Mouse (Mus musculus) layer of hippocampus, adult 9-11 months (tissue): Measurements from ENCODE around the gene Pitx2.

Experiments used
- DNase-seq: peaks from one replicate; pipeline ENCODE4 v3.0.0; 2022

Pitx2 gene

DNA sequence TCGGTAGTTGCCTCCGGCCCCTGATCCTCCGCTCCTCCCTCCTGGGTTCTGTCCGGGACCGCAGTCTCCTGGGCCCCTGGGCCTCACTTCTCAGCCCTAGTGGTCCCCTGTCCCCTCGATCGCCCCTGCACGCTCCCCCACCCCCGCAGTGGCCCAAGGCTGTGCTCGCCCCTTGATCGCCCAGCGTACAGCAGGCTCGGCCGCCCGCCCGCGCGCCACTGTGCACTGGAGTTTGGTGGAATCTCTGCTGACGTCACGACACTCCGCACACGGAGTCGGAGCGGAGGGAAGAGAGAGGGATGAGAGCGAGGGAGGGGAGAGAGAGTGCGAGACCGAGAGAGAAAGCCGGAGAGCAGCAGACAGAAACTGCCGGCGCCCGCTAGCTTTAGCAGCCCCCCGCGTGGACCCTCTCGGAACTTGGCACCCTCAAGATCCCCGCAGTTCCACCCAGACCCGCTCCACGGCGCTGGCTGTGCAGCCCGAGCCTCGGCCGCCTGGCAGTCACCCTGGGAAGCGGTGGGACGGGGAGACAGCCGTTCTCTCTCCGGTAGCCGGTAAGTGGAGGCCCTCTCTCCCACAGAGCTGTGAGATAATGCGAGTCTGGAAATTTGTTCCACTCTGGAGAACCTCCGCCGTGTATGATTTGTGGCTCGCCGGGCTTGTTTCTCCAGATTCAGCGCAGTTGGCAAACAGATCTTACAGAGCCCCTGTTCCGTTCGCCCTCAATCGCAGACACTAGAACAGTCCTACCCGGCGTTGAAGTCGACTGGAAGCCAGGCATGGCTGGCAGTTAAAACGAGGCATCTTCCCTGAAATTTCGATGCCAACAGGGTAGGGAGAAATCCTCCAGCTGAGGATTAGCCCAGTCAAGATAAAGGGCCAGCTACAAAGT is at the start of gene Pitx2:
TSS of gene Pitx2 (plus strand) at position 270 of the 892 bp plus-strand sequence.
- no peak for DNase-seq

DNA sequence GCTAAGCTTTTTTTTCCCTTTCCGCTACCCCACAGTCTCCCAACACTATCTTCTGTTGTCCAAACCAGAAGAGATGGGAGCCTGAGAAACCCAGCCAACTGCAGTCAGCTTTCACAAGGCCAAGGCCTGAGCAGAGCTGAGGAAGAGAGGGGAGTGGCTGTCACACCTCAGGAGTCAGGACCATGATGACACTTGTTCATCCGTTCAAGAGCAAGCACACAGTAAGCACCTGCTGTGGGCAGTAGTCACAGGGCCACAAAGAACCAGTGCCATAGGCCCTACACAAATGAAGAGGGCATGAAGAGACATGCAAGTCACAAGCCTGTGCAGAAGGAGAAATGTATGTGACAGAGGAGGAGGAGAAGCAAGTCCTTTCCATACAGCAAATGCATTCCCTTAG is 49.7 kb upstream of the Pitx2 start:
- no peak for DNase-seq

DNA sequence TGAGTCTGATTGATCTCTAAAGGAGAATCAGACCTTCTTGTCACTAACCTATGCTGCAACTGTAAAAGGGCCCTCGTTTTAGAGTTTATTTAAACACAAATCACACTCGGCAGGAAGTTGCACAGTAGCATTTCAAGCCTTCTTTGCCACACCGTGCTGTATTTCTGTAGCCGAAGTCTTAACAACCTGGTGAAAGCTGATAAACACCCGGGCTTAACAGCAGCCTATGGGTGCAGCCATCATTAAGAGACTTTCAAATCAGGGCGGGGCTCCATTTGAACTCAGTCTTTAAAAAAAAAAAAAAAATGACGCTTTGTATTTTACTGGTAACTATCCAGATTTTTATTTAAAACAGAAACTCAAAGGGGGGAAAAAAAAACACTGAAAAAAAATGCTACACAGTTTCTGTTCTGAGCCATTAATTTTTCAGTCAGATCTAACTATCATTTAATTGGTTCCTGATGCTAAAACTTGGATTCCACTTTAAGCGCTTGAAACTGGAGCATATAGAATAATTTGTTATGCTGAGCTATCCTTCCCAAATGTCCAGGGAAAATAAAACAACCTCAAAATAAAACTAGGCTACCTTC is 48.5 kb upstream of the Pitx2 start:
- no peak for DNase-seq

DNA sequence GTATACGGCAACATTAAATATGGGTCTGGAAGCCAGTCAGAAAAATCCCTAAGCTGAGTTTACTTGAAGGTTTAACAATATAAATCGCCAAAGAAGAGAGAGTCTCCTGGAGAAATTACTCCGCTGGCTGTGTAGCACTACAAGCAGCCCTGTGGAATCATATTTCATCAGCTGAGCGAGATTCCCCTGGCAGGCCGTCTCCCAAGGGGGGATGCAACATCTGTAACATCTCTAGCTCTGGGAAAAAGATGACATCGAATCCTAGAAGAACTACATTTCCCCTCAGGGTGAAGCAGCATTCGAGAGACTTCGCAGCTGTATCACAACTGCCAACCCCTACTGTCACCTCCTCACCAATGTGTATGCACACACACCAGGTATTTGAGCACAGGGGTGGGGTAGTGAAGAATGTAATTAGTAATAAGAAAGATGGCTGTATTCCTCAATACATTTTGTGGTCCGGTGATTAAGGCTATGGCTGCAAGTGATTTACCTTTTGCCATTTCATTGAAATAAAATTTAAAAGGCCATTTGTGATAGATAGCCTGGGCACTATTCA is 40.8 kb upstream of the Pitx2 start:
- DNase-seq: no peak

DNA sequence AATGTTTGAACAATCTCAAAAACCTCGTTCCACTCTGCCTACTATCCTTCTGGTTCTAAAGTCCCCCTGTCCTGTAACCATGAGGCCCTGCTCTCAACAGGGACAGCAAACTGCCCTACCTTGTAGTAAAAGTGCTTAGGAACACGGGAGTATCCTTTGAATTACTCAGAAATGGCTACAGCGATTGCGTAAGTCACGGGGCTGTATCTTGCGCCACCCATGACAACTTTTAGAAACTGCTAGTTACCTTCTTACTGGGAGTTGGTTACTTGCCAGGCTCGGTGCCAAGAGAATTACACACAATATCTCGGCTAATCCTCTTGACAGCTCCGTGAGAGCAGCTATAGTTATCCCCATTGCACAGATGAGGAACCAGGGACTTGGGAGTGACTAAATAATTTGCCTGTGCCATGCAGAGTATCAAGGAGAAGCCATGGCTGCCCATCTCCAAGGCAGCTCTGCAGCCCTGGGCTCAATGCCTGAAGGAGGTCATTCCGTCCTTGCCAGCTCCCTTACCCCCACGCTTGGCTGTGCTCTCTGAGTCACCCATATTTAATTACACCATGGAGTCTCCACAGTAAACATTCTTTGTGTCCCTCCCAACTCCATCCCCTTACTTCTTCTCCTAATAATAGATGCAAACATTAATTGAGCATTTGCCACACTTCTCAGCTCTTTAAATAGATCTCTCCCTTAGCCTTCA is 38.2 kb upstream of the Pitx2 start:
- no peak for DNase-seq

DNA sequence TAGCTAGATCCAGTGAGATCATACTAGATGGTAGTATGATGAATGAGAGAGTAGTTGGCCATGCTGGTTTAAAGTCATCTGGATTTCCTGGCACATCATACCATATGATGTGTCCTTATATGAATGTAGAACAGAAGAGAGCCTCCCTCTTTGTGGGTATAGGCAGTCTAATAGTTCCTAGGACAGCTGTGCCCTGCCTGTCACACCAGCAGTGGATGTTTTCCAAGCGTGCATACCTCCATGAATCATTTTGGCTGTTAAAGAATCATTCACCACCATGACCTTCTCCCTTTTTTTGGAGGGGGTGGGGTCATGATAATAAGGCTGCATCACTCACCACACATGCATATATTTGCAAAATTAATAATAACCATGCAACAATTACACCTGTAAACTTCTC is 35.4 kb upstream of the Pitx2 start:
- no peak for DNase-seq

DNA sequence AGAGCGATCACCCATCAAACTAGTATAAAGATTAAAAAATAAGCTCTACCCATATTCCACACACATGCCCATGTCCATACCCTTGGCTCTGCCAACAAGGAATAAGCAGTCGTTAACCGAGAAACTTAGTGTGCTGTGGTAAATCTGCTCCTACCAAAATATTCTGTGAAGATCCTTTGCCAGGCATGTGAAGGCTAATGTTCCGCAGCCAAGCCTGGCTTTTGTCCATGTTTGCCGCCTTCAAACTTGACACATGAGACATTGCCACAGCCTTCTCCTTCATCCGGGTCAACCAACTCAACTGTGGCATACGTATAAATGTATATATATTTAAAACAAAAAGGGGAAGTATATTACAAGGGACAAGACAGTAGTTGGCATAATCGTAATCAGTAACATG is 34.0 kb upstream of the Pitx2 start:
- no peak for DNase-seq

DNA sequence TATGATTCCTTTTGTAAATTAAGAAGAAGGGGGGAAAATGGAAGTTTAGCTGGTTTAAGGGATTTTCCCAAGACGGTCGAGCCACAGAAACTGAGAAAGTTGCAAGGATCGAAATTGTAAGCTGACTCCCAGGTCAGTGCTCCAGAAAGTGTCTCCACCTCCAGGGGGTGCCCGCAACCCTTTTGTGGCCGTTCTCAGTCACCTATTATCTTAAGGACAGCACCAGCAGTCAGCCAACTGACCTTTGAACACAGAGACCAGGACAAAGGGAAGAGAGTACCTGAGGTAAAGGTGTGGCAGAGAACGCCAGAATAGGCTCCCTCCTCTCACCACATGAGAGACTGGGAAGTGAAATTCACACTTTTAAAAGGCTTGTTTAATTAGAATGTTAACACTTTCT is 33.0 kb upstream of the Pitx2 start:
- DNase-seq: no peak

DNA sequence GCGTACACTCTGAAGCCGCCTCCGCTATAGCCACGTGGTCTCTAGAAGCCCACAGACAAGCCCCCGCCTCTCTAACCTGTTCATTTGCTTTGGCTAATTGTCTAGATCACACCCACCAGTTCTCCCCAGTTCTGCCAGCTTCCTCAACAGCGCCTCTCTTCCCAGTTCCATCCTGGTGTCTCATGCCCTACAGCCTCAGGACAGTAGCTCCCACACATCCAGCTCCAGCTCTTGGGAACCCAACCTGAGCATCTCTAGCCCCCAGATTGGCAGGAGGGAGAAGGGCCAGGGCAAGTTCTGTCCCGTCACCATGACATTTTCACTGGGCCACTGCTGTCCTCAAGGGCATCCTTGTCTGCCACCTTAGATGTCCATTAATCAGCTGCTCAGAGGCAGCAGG is 29.3 kb upstream of the Pitx2 start:
- DNase-seq: no peak

DNA sequence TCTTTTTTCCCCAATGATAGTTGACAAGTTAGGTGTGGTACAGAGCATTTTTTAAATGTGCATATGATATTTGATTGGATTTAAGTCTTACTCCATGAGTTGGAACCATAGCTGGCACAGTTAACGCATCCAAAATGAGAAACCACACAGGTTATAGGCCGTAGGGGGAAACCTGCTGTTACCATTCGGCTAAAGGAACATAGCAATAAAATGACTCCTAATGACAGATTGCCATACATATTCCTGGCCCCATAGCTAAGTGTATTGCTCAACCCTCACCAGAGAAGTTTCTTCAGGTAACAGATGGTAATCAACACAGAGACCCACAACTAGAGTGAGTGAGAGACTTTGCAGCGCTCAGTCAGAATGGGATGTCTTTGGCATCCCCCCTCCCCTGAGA is 27.9 kb upstream of the Pitx2 start:
- DNase-seq: no peak

DNA sequence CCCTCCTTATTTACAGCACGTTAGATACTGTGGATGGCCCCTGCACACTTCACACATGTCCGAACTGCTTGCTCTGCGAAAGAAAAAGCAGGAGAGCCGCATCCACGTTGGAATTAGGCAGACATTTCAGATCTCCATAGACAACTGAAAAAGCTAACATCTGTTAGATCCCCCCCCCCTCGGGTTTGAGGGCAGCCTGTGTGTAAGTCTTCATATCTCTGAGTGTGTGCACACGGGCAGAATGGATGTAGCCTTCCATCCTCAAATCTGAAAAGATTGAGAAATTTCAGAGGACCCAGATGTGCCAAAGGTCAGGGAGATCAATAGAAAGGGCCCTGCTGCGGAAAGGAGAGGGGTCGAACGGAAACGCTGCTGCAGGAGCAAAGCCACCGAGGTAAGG is 5.2 kb upstream of the Pitx2 start:
- DNase-seq: no peak

DNA sequence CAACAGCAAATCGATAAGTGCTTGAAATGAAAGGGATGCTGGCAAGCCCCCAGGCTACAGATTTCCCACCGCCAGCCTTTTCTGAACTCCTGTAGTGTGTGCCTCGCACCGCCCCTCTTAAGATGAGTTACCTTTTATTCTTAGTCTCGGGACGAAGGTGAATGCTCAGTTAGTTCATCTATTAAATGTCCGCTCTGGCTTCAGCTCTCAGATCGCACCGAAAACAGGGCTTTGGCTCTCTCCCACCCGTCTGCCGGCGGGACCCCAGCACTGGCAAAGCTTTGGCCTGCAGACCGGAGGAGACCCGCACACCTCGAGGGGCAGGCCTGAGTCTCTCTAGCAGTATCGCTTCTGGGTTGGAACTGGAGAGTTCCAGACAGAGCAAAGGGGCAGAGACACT is 4.6 kb upstream of the Pitx2 start:
- no peak for DNase-seq

DNA sequence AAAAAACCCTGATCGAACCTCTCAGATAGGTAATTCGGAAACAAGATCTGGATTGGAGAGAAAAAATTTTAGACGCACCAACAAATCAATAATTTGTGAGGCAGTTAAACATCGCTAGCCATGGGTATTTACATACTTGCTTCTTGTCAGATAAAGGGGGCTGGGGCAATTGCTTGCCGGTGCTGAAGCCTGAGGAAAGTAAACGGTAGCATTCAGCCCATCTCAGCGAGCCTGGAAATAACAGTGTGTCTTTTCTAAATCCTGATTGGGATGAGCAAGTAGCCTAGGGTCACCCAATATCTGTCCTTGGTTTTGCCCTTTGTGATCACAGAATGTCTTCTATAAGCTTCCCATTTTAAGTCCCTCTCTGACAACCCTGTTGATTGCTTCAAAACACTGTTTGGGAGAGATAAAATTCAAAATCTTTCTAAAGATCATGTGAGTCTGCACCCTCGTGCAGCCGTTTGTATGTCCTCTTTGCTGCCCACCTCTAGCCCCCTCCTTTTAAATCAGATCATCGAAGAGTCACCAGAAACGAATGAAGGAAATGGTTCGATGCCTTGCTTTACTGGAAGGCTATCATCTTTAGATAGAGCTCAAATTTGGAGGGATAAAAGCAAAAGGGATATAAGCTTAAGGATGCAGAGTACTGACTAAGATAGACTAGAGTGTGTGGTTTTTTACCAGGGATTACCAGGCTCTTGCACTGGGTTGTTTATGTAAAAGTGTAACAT is 3.7 kb upstream of the Pitx2 start:
- no peak for DNase-seq

DNA sequence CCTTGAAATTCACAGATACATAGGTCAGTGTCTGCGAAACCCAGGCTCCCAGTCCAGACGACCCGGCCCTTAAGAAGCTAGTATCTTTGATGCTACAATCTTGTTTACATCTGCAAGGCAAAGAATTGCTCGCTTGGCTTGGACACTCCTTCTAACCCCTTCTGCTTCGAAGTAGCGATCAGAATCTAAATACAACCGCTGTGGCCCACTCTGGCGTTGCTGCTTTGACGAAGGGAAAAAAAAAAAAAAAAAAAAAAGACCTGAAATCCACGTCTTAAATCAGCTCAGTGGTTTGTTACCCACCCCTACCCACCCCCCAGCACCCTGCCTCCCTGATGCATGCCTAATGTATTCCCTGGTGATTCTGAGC is 3.1 kb upstream of the Pitx2 start:
- DNase-seq: no peak

DNA sequence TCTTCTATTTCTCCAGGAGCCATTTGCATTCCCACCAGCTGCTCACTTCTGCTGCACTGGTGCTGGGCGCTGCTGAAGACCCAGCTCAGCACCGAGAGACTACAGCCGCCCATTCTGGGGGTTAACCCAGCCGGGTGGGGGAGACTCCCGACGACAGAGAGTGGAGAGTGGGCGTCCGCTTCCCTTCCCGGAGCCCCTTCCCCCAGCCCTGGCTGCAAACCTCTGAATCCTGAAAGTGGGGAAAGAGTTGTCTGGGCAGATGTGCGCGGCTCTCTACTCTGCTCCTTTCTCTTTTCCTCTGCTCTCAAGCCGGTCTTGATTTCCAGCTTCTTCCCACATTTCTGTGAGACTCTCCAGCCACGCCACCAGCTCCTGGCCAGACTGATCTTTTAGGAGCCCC is 2.6 kb upstream of the Pitx2 start:
- DNase-seq: no peak

DNA sequence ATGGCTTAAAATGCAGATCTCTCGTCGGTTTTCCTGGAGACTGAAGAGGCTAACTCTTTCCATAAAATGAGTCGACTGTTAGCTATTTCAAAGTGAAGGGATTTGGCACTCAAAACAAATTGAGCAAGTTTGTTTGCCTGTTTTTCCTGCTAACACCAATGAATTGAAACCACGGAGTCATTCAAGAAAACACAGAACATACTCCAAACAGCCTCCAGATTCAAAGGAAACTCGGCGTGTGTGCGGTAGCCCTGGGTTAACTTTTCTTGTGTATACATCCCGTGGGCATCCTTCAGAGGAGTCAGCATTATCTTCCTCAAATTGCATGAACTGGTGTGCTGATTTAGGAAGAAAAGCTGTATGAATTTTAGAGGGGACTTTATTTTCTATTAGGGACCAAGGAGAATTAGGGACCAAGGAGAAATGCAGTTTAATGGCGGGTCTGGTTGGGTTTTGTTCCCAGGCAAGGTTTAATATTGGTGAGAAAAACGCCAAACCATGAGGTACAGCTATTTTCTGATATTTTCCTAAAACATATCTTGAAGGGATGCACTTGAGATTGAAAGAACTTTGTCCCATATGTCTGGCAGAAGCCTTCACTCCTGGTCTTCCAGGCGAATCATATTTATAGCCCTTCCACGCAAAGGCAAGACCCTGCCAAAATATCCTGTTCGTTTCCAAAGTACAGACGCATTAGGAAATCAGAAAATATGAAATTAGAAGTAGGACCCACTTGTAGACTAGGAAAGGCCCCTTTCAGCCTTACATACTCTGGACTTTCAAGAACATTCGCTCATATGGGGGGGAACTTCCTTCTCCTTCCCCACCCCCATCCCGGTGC is 1.7 kb upstream of the Pitx2 start:
- DNase-seq: no peak

DNA sequence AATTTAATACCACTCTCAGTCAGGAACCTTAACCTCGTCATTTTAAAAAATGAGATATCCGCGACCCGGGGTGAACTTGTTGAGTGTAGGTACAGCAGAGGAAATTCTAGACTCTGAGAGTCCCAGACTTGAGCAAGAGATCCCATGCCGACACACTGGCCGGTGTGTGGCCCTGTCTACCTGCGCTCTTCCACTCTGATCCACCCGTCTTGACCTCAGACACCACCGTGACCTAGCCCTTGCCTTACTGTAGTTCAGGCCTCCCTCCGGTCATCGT is 1.1 kb upstream of the Pitx2 start:
- DNase-seq: no peak

DNA sequence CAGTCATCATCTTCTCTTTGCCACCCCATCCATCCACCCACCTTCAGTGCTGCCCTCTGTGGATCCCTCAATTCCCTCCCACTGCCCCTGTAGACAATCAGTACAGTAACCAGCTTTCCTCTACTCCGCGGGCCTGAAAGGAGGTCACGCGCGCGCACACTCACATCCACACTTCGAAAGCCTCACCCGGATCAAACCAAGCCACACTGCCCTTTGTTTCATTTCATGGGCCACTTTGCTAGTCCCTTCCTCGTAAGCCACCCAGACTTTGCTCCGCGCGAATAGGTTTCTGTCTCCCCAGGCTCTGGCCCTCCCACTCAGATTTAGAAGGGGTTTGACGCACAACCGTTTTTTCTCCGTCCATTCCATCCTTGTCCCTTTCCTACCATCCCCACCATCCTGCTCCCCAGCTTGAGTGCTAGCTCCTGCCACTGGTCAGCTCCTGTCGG is 494 bp upstream of the Pitx2 start:
- no peak for DNase-seq

DNA sequence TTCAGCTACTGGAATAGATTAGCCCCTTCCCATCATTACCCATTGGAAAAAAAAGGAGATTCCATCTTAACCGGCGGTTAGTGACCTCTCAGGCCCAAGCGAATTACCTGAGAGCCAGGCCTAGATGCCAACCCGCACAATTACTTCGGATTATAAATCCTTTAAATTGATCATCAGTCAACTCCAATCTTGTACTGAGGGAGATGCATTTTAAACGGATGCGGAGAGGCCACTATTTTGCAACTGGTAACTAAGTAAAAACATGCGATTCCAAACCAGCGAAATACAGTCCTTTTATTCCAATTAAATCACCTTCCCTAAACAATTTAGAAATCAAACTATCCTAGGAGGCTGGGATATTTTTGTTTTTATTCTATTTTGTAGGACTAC is 818 bp downstream of the Pitx2 start:
- no peak for DNase-seq

DNA sequence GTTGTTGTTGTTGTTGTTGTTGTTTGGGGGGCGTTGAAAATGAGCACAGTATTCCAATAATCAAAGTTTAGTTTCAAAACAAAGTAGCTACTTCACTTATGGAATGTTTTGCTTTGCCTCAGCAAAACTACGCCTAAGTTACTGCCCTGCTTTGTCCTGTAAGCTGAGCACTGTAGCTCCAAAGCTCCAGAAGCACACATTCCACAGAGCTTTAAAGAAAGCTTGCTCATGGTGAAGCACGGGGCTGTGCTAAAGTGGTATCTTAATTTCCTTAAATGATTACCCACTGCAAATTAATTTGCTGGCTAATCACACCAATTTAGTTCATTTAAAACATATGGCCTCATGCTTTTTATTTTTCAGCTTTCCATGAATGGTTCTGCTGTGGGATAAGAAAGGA is 1.5 kb downstream of the Pitx2 start:
- no peak for DNase-seq

DNA sequence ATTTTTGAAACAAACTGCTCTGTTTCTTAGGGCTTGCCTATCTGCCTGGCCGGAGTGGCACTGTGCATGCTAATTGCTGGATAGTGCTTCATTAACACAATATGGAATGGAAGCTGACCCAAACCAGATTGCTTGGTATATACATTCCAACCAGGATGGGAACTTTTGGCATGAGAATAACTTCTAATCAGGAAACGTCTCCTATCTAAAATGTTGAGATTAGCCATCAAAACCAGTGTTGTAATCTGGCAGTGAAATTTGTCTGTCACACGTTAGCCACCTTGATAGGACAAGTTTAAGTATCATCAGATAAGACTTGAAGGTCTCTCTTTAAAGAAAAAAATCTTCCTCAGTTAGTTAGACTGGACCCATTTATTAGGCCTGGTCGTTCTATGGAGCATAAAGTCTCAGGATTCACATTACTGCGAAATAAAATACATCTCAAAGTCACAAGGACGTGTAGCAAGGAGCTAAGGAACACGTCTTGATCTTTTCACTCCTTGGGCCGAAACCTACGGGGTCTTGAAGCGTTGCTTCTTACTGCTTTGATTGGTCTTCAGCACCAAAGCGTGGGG is 2.1 kb downstream of the Pitx2 start:
- DNase-seq: no peak
